Mouse (Mus musculus) layer of hippocampus, adult 11-12 months (tissue): Measurements from ENCODE around the gene Zfp943.

Experiments
- DNase-seq: peaks from one replicate; pipeline ENCODE4 v3.0.0; 2022; ENCODE audit warnings: low spot score

Gene Zfp943

GRCm38 (mm10) chr17:21962107-21962907 lies at the start of gene Zfp943, which contains the start of gene Zfp942:
TSS of gene Zfp943 (plus strand) at chr17:21962552.
TSS of gene Zfp942 (minus strand) at chr17:21962464.
- DNase-seq: peak; percentile 73

- DNase-seq: no peak
Measured at GRCm38 (mm10) chr17:21963302-21963701, 950 bp downstream of the Zfp943 start.

DNA sequence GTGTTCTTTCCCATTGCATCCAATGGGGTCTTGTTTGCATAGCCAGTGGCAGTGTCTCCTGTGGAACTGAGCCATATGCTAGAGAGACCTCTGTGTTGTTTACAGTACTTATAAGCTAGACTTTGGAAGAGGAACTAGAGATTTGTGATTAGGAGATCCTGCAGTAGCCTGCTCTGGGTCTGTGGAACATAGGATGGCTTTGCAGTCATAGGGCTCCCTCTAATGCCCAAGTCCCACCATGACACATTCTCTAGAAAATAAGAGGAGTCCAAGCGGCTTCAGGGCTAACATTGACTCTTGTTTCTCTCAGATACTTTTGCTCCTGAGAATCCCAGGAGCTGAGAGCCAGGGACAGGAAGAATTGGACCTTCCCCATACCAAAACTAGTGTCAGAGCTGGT lies 73.2 kb downstream of the Zfp943 start:
- DNase-seq: peak; percentile 14

DNA sequence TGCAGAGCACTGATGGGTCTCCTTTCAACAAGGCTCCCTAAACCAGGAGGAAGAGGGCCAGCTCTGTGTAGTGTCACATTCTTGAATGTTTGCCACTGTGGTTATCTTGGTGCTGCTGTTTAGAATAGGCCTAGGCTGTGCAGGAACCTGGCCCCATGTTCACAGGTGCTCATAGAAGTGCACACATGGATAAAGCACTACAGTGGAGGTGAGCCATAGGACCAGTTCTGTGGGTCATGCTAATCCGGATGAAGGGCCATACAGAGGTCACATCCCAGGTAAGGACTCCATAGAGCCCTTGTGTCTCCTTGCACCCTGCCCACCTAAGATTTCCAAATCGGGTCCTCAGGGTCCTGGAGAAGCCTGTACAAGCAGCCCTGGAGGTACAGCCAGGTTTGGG lies 87.1 kb downstream of the Zfp943 start:
- no peak for DNase-seq

DNA sequence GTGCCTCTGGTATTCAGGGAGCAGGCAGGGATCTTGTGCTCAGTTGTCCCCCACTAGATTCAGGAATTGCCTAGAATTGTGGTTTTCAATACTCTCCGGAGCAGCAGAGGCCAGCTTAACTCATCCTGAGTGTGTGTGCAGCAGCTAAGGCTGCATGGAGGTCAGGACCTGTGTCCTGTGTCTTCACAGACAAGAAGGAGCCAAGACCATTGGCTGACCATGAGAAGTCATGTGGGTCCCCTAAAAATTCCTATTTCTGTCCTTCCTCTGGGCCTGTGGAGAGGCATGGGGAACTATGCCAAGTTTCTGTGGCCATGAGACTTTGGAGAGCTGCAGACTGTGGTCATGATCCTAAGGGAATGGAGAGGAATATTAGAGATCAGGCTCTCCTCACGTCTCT lies 90.9 kb downstream of the Zfp943 start:
- no peak for DNase-seq

GRCm38 (mm10) chr17:22081031-22081631 lies 118.8 kb downstream of the Zfp943 start:
- peak; percentile 47 for DNase-seq

- peak; percentile 43 for DNase-seq
Measured at GRCm38 (mm10) chr17:22083224-22083623, 120.9 kb downstream of the Zfp943 start.

- DNase-seq: no peak
Measured at GRCm38 (mm10) chr17:22118770-22119169, 156.4 kb downstream of the Zfp943 start.
